Mouse (Mus musculus) right cerebral cortex, postnatal 14 days (tissue): ENCODE measurements around the gene Gm47289.

ENCODE experiments used
- DNase-seq: peaks from one replicate; pipeline ENCODE4 v3.0.0; 2022

Gm47289 gene

DNA sequence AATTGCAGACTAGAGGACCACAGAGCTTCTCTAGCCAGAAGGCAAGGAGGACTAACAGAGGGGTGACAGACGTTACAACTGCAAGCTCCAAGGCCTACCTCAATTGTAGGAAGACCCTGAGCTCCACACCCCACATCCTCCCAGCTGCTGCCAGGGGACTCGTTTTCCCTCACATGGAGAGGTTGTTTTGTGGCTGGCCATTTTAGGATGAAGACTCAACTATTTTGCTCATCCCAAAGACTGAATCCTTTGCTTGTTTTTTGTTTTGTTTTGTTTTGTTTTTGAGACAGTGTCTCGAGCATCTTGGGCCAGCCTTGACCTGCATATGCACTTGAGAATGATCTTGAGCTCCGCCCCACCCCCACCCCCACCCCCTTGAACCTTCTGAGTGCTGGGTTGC lies at the start of gene Gm47289:
Gene Gm47289, plus strand, starts transcription at position 301 of the 400 bp plus-strand sequence.
- DNase-seq = no peak

DNA sequence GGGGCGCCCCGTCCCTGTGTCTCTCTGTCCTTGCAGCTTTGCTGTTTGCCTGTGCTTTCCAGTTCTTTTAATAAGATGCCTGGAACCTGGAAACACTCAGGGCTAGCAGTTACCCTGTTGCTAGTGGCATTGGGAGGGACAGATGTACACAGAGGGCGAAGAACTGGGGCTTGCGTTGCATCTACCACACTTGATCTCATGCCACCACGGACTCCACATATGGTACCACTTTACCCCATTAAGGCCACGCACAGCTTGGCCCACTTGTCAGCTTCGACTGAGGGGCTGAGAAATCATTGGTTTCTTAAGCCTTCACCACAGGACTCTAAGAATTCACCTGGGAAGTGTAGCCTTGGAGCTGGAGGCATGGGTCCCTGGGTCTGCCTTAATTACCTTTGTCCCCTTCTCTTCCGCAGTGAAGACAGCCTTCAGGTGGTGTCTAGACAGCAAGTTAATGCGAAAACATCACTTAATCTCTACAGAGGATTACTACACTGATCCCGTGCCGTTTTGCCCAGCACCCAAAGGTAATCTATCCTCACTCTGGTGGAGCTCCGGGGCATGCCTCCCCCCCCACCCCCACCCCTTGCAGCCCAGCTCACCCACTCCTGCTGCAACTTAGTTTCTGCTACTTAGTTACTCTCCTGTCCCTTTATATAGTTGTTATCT lies 49.1 kb upstream of the Gm47289 start:
- DNase-seq = no peak

DNA sequence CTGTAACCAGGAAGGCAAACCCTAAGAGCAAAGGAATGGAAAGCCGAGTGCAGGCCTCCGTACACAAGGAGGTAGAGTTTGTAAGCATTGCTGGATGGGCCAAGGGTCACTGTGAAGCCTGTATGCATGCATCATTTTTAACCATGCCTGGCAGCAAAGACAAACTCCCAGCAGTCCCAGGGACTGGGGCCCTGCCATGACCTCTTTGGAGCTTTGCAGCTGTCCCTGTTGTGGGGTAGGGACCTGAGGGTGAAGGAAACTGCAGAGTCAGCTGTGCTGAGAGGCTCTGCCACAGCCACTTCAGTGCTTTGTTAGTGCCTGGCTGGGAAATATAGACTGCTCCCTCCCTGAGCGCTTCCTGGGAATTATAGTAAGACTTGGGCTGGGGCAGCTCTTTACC lies 48.3 kb upstream of the Gm47289 start:
- no peak for DNase-seq

DNA sequence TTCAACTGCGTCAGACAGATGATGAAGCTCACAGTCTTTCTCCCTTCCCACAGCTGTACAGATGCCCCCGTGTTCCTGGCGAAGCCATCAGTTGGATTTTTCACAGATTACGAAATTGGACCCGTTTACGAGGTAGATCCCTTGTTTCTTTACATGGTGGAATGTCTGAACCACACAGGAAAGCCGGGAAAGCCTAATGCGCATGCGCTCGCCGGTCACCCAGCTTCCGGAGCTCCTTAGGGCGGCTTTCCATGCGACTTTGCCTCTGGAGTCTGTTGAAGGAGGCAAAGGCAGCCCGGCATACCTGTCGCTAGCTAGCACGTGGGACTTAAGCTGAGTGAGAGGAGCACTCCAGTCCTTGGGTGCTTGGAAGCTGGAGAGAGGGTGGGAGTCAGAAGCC lies 44.0 kb upstream of the Gm47289 start:
- no peak for DNase-seq

DNA sequence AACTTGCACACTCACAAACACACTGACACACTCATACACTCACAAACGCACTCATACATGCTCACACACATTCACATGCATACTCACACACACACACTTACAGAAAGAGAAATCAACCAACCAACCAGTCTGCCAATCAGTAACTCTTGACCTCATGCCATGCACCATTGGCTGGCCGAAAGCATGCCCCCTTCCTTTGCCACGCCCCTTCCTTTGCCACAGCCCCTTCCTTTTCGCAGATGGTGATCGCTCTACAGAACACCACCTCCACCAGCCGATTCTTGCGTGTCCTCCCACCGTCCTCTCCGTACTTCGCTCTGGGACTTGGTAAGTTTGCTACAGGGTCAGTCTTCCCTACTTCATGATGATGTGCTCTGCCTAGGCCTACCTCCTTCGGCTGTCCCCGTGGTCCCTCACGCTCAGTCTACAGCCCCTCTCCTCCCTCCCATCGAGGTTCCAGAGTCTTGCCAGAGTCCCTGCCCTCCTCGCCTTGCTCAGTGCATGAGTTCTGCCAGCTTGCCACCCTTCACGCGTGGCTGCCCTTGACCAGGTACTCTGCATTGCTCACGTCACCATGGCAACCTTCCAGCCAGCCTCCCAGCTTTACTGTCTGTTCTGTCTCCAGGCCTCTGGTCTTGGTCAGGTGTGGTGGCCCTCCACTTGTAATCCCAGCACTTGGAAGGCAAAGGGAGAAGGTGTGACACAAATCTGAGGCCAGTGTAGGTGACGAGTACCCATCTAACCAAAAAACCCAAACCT lies 39.4 kb upstream of the Gm47289 start:
- DNase-seq = no peak

DNA sequence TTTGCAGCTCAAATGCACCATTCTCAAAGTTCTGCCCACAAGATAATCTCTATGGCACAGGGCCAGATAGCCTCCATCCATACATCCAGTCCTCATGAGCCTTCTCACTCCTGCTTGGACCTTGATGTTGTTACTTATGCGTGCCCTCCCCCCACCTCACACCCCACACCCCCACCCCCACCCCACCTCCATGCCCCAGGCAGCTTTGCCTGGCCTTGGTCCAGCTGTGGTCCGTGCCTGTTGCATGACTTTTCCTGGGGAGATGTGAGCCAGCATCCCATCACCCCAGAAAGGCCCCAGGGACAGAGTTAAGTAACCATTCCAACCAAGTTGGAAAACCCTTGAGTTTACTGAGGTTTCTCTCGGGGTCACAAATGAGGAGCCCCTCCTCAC lies 38.8 kb upstream of the Gm47289 start:
- no peak for DNase-seq

DNA sequence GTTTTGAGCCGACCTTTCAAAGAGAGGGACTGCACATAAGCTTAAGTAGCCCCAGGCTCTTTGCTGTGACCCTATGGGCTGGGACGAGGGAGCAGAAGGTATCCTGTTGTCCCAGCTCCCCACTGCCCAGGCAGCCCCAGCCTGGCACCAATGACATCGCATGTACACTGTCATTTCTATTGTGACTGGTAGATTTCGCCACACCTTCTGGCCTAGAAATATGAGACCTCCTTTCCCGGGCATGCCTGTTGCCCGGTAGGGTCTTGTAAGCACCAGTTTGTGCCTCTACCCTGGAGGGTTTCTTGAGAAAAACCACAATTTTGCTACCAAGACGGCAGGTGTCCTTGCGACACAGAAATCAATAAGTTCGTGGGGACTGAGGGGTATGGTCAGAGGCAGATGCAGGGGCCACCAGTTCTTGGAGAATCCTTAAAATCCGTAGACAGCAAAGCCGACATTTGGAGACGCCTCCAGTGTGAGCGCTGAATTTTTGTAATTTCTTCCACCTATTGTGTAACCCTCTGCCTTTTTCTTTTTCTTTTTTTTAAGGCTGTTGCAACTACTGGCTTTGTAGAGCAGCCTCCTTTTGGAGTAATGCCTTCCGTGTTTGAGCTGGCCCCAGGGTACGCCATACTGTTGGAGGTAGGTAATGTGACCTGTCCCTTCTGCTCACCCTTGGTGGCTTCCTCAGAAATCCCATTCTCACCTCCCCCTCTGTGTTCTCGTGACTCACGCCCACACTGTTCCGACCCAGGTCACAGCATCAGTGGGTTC lies 36.2 kb upstream of the Gm47289 start:
- DNase-seq = no peak

DNA sequence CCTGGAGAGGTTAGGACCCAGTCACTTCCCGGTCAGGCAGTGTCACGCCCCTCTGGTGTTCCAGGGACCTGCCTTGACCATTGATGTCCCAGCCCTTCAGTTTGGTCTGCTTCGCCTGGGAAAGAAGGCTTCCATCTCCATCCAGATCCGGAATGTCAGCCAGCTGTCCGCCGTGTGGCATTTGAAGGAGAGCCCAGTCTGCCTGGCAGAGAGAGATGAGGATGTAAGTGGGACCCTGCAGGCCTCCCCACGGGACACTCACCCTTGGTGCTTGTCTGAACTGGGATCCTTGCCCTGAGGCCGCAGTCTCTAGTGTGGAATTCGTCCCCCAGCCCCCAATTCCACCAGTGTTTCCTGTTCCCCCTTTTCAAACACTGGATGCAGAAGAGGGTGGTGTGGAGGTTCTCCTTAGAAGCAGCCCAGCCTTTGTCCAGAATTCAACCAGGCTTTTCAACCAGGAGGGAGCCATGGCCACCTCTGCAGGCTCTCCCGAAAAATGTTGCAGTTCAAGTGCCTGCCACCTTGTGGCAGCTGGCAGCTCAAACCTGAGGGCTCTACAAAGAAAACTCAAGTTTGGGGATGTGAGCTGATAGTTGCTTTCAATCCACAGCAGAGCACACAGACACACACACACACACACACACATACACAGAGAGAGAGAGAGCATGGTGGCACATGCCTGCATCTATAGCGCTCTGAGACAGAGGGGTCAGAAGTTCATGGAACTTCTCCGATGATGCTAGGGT lies 30.4 kb upstream of the Gm47289 start:
- no peak for DNase-seq

DNA sequence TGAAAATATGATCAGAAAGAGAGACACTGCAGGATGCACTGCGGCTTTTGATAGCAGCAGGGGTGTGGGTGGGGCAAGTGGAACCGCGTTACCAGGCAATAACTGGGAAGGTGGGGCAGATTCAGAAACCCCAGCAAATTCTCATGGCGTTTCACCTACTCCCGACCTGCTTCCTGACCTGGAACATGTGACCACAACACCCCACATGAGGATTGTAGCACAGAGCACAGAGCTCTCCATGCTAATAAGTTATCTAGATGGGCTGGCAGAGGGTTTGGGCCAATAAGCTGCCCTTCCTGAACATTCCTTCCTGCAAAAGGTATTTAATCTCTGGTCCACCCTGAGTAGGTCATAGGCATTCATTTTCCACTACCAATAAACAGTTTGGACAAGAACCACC lies 28.3 kb upstream of the Gm47289 start:
- DNase-seq = no peak

DNA sequence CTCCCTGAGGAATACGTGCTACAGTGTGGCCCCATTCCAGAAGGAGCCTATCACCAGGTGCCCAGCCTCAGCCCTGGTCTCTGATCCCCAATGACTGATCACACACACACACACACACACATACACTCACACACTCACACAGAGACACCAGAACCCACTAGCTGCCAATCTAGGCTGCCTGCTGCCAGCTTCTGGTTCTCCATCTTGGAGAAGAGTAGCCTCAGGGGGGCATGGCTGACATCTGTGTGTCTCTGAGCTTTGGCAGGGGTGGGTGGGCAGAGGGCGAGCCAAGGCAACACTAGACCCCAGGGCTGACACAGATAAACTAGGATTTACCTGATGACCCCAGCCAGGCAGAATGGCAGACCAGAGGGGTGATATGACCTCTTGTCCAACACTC lies 20.1 kb upstream of the Gm47289 start:
- no peak for DNase-seq

DNA sequence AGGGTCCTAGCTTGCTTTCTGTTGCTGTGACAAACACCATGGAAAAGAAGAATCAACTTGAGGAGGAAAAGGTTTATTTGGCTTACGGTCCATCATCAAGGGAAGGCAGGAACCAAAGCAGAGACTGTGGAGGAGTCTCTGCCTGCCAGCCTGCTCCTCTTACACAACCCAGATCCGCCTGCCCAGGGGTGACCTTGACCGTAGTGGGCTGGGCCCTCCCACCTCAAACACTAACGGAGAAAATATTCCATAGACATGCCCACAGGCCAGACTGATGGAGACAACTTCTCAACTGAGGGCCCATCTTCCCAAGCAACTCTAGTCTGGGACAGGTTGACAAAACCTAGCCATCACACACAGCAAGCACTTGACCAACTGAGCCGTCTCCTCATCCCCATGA lies 16.9 kb upstream of the Gm47289 start:
- DNase-seq = no peak

DNA sequence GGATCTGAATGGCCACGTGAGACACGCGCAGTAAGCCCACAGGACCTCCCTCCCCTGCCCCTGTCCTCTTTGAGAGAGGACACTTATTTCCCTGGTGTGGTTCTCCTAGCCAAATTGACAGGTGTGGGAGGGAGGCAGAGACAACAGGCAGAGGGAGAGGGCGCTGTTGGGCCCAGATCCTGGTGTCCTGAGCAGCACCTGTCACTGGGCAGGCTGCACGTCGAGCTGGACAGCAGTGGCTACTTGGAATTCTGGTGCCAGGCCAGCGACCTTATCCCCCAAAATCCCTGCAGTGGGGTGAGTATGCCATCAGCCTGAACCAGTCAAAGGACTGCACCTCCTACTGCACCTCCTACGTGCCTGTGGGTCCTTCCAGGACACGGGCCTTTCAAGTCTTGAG lies 15.6 kb upstream of the Gm47289 start:
- DNase-seq = no peak

DNA sequence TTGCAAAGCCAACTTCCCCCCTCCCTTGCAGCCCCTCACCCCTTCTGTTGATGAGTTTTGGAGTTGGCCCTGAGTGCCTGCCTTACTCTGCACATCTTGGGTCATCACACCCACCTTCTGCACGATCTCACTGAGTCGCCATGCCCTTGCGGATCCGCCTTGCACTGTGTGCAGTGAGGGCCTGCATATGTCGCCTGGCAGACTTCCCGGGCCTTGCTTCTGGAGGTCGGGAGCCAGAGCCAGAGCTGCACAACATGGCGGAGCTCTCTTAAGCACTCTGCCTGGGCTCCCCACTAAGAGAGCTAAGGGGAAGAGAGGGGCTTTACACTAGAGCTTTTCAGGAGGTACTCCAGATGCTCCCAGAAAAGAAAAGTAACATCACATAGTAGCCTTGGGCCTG lies 14.3 kb upstream of the Gm47289 start:
- DNase-seq = no peak

DNA sequence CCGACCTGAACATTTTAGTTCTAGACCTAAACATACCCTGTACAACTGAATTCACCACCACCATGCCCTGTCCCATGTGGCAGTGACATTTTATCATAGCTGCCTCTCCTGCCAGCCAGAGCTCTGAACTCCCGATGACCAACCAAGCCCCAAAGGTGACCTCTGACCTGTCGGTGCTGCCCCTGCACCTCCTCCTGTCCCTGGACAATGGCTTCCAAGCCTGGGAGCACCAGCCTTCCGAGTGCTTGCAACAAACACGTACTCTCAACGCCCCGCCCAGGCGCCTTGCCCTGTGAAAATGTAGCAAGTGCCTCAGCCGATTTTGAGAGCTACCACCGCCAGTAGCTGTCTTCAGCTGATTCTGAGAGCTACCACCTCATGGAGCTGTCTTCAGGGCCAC lies 13.8 kb upstream of the Gm47289 start:
- no peak for DNase-seq

DNA sequence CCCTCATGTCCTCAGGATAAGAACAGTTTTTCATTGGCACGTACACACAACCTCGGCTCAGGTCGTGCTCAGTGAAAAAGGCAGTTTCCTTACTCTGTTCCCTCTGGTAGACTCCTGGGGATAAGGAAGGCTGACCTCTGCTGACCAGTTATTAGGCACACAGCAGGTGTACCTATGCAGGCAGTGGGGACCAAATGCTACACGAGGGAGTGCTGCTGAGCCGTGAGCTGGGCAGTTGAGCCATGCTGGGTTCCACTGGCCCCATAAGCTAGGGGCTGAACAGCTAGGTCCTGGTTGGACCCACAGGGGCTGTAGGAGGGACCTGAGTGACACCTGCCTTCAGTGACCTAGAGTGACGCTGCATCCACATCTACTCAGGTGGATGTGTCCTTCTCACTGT lies 13.3 kb upstream of the Gm47289 start:
- DNase-seq = no peak

DNA sequence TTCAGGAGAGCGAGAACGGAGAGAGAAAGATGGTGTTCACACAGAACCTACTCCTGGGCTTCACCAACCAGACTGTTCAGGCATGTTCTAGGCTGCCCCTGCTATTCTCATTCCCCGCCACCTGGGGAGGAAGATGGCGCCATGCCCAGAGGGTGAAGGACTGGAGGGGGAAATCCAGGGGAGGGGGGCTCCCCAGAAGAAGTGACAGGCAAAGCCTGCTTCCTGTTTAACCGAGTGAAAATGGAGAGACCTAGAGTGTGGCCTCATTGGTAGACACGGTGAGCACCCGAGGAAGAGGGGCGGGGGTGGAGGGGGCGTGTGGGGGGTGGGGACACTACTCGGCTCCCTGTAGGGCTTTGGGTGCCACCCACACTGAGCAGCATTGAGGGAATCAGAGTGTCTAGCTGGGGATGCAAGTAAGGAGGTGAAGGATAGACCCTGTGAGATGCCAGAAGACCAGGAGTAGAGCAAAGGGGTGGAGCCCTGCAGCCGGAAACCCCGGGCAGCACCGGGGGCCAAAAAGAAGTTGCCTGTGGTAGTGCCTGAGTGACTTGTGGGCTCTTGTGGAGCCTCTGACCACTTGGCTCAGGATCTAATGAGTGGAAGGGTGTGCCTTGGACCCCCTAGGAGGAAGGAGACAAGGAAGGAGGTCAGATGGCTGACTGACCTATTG lies 12.7 kb upstream of the Gm47289 start:
- no peak for DNase-seq

DNA sequence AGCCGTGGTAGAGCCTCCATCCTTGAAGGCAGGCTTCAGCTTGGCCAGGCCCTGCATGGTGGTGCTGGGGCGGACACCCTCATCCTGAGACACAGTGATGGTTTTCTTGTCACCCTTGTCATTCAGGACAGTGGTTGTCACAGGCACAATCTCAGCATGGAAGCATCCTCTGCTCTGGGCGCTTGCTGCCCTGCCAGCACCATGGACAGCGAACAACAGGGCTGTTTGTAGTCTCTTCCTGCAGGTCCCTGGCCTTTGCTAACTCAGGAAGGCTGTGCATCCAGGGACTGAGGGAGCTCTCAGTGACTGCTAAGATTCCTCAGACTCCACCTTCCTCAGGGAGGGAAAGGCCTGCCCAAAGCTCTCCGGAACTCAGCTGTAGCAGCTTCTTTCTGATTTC lies 9.4 kb upstream of the Gm47289 start:
- DNase-seq = no peak

DNA sequence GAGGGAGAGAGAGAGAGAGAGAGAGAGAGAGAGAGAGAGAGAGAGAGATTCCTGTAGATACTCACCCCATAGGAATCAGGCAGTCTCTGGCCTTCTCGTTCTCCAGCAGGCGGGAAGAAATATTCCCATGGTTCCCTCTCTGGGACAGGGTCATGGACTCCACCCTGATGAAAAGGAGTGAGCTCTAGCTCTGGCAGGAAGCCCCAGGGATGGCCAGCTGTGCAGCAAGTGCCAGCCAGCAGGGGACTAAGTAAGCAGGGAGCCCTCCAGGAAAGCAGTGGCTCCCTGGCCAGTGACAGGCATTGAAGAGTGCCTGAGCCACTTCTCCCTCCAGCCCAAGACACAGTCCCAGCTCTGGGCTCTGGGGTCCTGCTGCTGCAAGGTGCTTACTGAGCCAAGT lies 7.2 kb upstream of the Gm47289 start:
- DNase-seq = no peak

DNA sequence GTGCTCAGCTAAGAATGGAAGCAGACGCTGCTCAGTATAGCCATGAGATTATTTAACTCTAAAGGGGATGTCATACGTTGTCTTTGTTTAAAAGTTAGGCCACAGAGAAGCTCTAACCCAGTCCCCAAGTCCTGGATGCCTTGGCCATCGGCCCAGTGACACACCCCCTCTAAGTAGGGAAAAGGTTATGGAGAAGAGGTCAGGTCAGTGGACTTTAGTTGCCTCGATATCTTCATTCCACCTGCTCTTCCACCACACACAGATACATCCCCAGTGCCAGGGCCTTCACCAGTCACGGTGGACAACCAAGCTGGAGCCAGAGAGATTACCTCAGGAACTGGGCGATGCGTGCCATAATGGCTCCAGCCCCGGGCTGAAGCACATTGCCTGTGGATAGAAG lies 3.5 kb upstream of the Gm47289 start:
- no peak for DNase-seq

DNA sequence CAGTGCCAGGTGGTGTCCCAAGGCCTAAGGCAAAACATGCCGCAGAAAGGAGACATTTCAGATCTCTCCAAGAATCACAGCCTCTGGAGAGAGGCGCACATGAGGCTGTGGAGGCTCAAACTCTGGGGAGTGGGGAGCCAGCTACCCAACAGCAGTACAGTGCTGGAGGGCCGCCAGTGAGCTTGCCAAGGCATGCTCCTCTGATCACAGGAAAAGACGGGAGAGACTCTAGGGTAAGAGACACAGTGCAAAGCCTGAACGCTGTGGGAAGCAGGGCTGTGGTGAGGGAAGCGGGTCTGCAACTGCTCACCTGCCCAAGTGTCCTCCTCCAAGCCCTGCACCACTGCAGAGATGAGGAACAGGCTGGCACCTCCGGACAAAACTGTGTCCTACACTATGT lies 3.1 kb upstream of the Gm47289 start:
- DNase-seq = peak; percentile 47

DNA sequence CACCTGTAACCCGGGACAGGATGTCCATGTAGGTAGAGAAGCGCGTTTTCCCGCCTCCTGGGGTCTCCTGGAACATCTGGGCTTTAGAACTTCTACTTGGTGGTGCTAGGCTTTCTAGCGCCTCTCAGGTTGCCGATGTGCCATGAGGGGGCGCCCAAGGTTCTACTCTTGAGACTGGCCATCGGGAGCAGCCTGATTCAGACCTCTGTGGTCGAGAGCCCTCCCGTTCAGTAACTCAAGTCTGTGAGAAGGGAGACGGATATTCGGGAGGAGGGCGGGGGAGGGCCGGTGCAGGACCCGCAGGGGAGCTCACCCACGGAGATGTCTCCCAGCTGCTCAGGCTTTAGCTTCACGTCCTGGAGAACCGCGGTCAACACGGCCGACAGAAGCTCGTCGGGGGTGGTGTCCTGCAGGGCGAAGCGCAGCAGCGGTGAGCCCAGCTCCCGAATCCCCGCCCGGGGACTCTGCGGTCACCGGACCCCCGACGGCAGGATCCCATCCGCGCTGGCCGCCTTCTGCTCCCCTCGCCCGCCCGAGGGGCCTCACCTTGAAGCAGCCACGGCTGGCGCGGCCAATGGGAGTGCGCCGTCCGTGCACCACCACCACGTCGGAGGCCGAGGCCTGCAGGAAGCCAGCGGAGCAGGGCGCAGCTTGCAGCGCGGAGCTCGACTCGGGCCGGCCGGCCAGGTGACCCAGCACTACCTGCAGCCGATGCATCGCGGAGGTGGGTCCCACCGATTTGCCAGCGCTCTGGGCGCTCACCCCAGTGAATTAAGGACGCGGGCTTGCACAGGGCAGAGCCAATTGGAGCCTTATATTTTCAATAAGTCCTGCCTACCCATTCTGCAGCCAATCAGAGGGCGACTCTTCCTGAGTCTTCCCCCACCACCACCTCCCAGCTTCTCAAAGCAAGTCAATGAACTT lies 2.4 kb upstream of the Gm47289 start, which contains the start of gene Acaa1b:
Gene Acaa1b, minus strand, starts transcription at position 816 of the 924 bp plus-strand sequence.
- peak; percentile 80 for DNase-seq

DNA sequence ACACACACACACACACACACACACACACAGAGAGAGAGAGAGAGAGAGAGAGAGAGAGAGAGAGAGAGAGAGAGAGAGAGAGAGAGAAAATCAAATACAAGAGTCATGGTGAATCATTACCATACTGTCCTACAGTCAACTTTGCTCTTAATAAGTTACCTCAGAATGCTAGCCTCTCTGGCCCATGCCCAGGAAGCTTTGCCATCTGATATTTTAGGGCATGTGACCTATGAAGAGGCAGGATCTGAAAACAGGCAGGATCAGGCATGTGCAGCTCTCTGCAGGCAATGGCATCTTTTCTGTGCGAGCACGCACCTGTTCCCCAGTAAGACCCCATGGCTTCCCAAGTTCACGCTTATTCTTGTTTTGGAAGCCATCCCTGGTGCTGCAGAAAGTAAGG lies 1.7 kb downstream of the Gm47289 start:
- DNase-seq = no peak
